ENCODE assay signal across 8 mouse cellular contexts in the genomic region with DNA sequence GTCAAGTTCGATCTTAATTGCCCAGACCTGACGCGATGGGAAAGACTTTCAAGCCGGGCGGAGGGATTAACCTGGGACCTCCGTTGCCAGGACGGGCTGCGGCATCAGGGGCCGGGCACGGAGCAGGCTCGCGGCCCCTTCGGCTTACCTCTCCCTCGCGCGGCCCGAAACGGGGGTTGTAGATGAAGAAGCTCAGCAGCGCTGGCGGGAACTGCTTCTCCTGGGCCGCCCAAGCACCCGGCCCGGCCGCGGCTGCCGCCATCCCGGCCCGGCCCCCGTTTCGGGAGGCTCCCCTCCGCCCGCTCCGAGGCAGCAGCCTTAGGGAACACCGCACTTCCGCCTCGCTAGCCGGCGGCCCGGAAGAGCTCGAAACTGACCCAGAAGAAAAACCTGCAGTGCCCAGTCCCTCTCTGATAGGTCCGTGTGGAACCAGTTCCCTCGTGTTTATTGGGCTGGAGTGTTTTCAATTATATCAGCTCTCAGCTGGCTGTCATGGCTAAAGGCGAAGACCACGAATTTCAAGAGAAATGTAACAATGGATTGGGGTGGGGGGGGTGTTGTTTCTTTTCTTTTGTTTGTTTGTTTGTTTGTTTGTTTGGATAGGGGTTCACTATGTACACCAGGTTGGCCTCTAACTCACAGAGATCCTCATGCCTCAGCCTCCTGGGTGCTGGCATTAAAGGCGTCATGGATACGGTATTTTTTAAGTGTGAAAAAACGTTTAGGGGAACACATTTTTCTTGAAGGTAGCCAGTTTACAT. TPM values are rescaled to one million over a fixed set of nuclear protein-coding genes. Genes with fewer than 3 reads are reported as not detected.
DNase-seq lines count a peak whose midpoint lies in the region; ATAC-seq and TF ChIP-seq lines count a peak whose summit lies in the region.

Ccz1 (minus strand) TSS at position 327 of the 761 bp plus-strand sequence.

- ATAC-seq in kidney, embryonic 14.5 days (ENCODE audit: low FRiP score, low TSS enrichment), result peak; percentile 99
- peak; percentile 94 for ATAC-seq in limb, embryonic 15.5 days (ENCODE audit: insufficient number of reproducible peaks, low FRiP score, low TSS enrichment, low read depth)

- peaks cover 25% of the 10 kb centered on the region for H3K36me3 ChIP-seq in kidney, embryonic 14.5 days (ENCODE audit: control insufficient read depth, insufficient read depth, low read length)
- H3K36me3 ChIP-seq in limb, embryonic 15.5 days, result peaks cover 23% of the 10 kb centered on the region

- peak within 1 kb of the TSS; percentile 65 for H3K27ac ChIP-seq in bone marrow macrophage, adult 2 months (ENCODE audit: insufficient read depth, low read depth, low read length)
- H3K27ac ChIP-seq in embryonic fibroblast, embryonic 13.5 days (ENCODE audit: insufficient read depth, low read length), result peak within 1 kb of the TSS; percentile 4
- peak within 1 kb of the TSS; percentile 53; the same call in 1 of the 2 replicates for H3K27ac ChIP-seq in kidney, embryonic 14.5 days (ENCODE audit: low read depth, low read length)
- peak within 1 kb of the TSS; percentile 89 for H3K27ac ChIP-seq in limb, embryonic 15.5 days

- 3% methylated on average over 47 of the region's 47 CpGs for WGBS in kidney, embryonic 14.5 days
- 3% methylated on average over 47 of the region's 47 CpGs for WGBS in limb, embryonic 15.5 days

- no peaks in the 10 kb centered on the region for H3K27me3 ChIP-seq in kidney, embryonic 14.5 days (ENCODE audit: control insufficient read depth, insufficient read depth, low read length)
- no peaks in the 10 kb centered on the region for H3K27me3 ChIP-seq in limb, embryonic 15.5 days

- peak within 1 kb of the TSS; percentile 60 for H3K4me2 ChIP-seq in kidney, embryonic 14.5 days (replicated peaks; ENCODE audit: low read depth, low read length)
- peak within 1 kb of the TSS; percentile 42 for H3K4me2 ChIP-seq in limb, embryonic 15.5 days

- TF ChIP-seq CTCF in bone marrow macrophage, adult 2 months (IDR thresholded peaks at IDR 0.05; ENCODE audit: low read depth, low read length), result no peak
- no peak for TF ChIP-seq CTCF in embryonic fibroblast, embryonic 13.5 days (IDR thresholded peaks at IDR 0.05; ENCODE audit: borderline replicate concordance, insufficient read depth, low read length)

- peaks cover 10% of the 10 kb centered on the region for H3K4me1 ChIP-seq in bone marrow macrophage, adult 2 months (ENCODE audit: control insufficient read depth, insufficient read depth, low read length)
- H3K4me1 ChIP-seq in embryonic fibroblast, embryonic 13.5 days (ENCODE audit: control insufficient read depth, insufficient read depth, low read length), result no peaks in the 10 kb centered on the region
- H3K4me1 ChIP-seq in kidney, embryonic 14.5 days (ENCODE audit: control insufficient read depth, insufficient read depth, low read length), result no peaks in the 10 kb centered on the region
- H3K4me1 ChIP-seq in limb, embryonic 15.5 days, result no peaks in the 10 kb centered on the region; the same call in 1 of the 2 replicates

- no peak for TF ChIP-seq POLR2A in bone marrow macrophage, adult 2 months (IDR thresholded peaks at IDR 0.05; ENCODE audit: borderline replicate concordance, low read depth, low read length)
- peak; percentile 58 for TF ChIP-seq POLR2A in embryonic fibroblast, embryonic 13.5 days (IDR thresholded peaks at IDR 0.05; ENCODE audit: low read depth, low read length)

- peak within 1 kb of the TSS; percentile 86 for H3K9ac ChIP-seq in kidney, embryonic 14.5 days (ENCODE audit: low read depth, low read length)
- peak within 1 kb of the TSS; percentile 85 for H3K9ac ChIP-seq in limb, embryonic 15.5 days

- H3K4me3 ChIP-seq in bone marrow macrophage, adult 2 months (ENCODE audit: insufficient read depth, low read length), result peak within 1 kb of the TSS; percentile 89
- peak within 1 kb of the TSS; percentile 78 for H3K4me3 ChIP-seq in embryonic fibroblast, embryonic 13.5 days (ENCODE audit: insufficient read depth, low read length)
- H3K4me3 ChIP-seq in kidney, embryonic 14.5 days (ENCODE audit: low read length), result peak within 1 kb of the TSS; percentile 74
- H3K4me3 ChIP-seq in limb, embryonic 15.5 days, result peak within 1 kb of the TSS; percentile 98

- no peaks in the 10 kb centered on the region for H3K9me3 ChIP-seq in kidney, embryonic 14.5 days (ENCODE audit: control insufficient read depth, low read length)
- no peaks in the 10 kb centered on the region for H3K9me3 ChIP-seq in limb, embryonic 15.5 days

- DNase-seq in A20 (ENCODE audit: low read depth, low spot score), result peak; percentile 94
- peak; percentile 71 to 82 for DNase-seq in heart, adult 9 months (ENCODE audit: low spot score in 2 of 2)
- peak; percentile 32 to 57 for DNase-seq in monocyte, adult 2 months (ENCODE audit: low read depth in 1 of 2, low spot score in 2 of 2)
- DNase-seq in spleen, postnatal 36 days (ENCODE audit: low spot score in 2 of 2), result peak; percentile 75 to 83

RNA-seq across cellular contexts. Expression of gene Ccz1, which starts in this region (rescaled TPM):
- 65.0 and 71.9 TPM in 2 replicates for polyA plus RNA-seq in bone marrow macrophage, adult 2 months (2012; ENCODE audit: insufficient read depth, insufficient read length, missing spikeins)
- polyA plus RNA-seq in embryonic fibroblast, embryonic 13.5 days (2011; ENCODE audit: insufficient read length, low read depth, missing spikeins), result 66.5 and 69.6 TPM in 2 replicates
- polyA plus RNA-seq in kidney, embryonic 14.5 days (2014; fragmentation: Nextera tagmentation; extraction: Ambion mirVana), result 85.2 and 97.1 TPM in 2 replicates
- polyA plus RNA-seq in limb, embryonic 15.5 days (2015; fragmentation: Nextera tagmentation; extraction: Ambion mirVana), result 63.2 and 66.8 TPM in 2 replicates

Comparison
In these comparisons a context has a peak if more than half of its experiments do, and no peak if none do; other contexts are left out.
1. Peak in every context shown above with its lines: DNase-seq, ATAC-seq, H3K4me3 ChIP-seq and H3K27ac ChIP-seq.
2. H3K27ac ChIP-seq: peak in every context shown above with its lines; median percentile 89 in limb, embryonic 15.5 days; 65 in bone marrow macrophage, adult 2 months; 53 in kidney, embryonic 14.5 days; 4 in embryonic fibroblast, embryonic 13.5 days.